Mouse (Mus musculus): Measurements from ENCODE around the gene Cmc4.

Gene Cmc4

GRCm38 (mm10) chrX:75415936-75416785, at the start of gene Cmc4, which contains the start of the genes Mtcp1 and Brcc3:
Gene Cmc4, minus strand, starts transcription at chrX:75416584.
Gene Mtcp1, minus strand, starts transcription at chrX:75416588.
Gene Brcc3, plus strand, starts transcription at chrX:75416628.
- peak; percentile 25 for DNase-seq (ENCODE audit: extremely low read depth, low read depth, low spot score)

GRCm38 (mm10) chrX:75454597-75454996, 38.2 kb upstream of the Cmc4 start:
- no peak for DNase-seq (ENCODE audit: extremely low read depth, low read depth, low spot score)

- no peak for DNase-seq (ENCODE audit: extremely low read depth, low read depth, low spot score)
Measured at GRCm38 (mm10) chrX:75409711-75410110, 6.7 kb downstream of the Cmc4 start.

- DNase-seq (ENCODE audit: extremely low read depth, low read depth, low spot score): no peak
Measured at GRCm38 (mm10) chrX:75403350-75403749, 13.0 kb downstream of the Cmc4 start.

GRCm38 (mm10) chrX:75402668-75403067, 13.7 kb downstream of the Cmc4 start:
- DNase-seq (ENCODE audit: extremely low read depth, low read depth, low spot score): no peak

- no peak for DNase-seq (ENCODE audit: extremely low read depth, low read depth, low spot score)
Measured at GRCm38 (mm10) chrX:75399471-75399870, 16.9 kb downstream of the Cmc4 start.

GRCm38 (mm10) chrX:75382195-75382771, 34.1 kb downstream of the Cmc4 start, which contains the start of the genes Fundc2 and F8:
Gene Fundc2, plus strand, starts transcription at chrX:75382399.
Gene F8, minus strand, starts transcription at chrX:75382615.
- DNase-seq (ENCODE audit: extremely low read depth, low read depth, low spot score): no peak

GRCm38 (mm10) chrX:75381699-75382098, 34.7 kb downstream of the Cmc4 start:
- no peak for DNase-seq (ENCODE audit: extremely low read depth, low read depth, low spot score)

GRCm38 (mm10) chrX:75381176-75381575, 35.2 kb downstream of the Cmc4 start:
- DNase-seq (ENCODE audit: extremely low read depth, low read depth, low spot score): no peak

- DNase-seq (ENCODE audit: extremely low read depth, low read depth, low spot score): no peak
Measured at GRCm38 (mm10) chrX:75376815-75377214, 39.6 kb downstream of the Cmc4 start.

- DNase-seq (ENCODE audit: extremely low read depth, low read depth, low spot score): no peak
Measured at GRCm38 (mm10) chrX:75372666-75373425, 43.5 kb downstream of the Cmc4 start.

GRCm38 (mm10) chrX:75370197-75370596, 46.2 kb downstream of the Cmc4 start:
- DNase-seq (ENCODE audit: extremely low read depth, low read depth, low spot score): no peak
